Mouse (Mus musculus) ES-Bruce4 (cell line): ENCODE data around the gene Scn8a. TPM values are rescaled to one million over a fixed set of nuclear protein-coding genes. Genes with fewer than 3 reads are reported as not detected.

Experiments used
- H3K27ac ChIP-seq: 2 replicates; pipeline ENCODE4 v1.5.1; 2012; ENCODE audit warnings: low read length, inconsistent platforms; ENCODE audit not compliant: insufficient read depth
- H3K27me3 ChIP-seq: 2 replicates; pipeline ENCODE4 v1.6.1; 2012; ENCODE audit warnings: mild to moderate bottlenecking, low read length, inconsistent platforms; ENCODE audit not compliant: control insufficient read depth, poor library complexity, insufficient read depth, severe bottlenecking
- H3K36me3 ChIP-seq: 2 replicates; pipeline ENCODE4 v1.6.1; 2012; ENCODE audit warnings: inconsistent platforms, mild to moderate bottlenecking, low read length, moderate library complexity; ENCODE audit not compliant: control insufficient read depth, poor library complexity, insufficient read depth, severe bottlenecking
- H3K4me1 ChIP-seq: one replicate; pipeline ENCODE4 v1.8.1; 2011; ENCODE audit warnings: low read length; ENCODE audit not compliant: control insufficient read depth, insufficient read depth
- H3K4me3 ChIP-seq: 2 replicates; pipeline ENCODE4 v1.5.1; 2011; ENCODE audit warnings: low read depth, mild to moderate bottlenecking, low read length
- H3K9ac ChIP-seq: 2 replicates; pipeline ENCODE4 v1.6.1; 2012; ENCODE audit warnings: low read depth, mild to moderate bottlenecking, inconsistent platforms; ENCODE audit not compliant: poor library complexity, severe bottlenecking
- H3K9me3 ChIP-seq: replicated peaks from 2 replicates; pipeline ENCODE4 v1.6.1; 2012; ENCODE audit warnings: mild to moderate bottlenecking, low read length, inconsistent platforms; ENCODE audit not compliant: control insufficient read depth, poor library complexity, insufficient read depth, severe bottlenecking
- CTCF ChIP-seq: IDR thresholded peaks from one replicate; pipeline ENCODE4 v1.8.1; 2011; ENCODE audit warnings: low read depth, low read length
- EP300 ChIP-seq: IDR thresholded peaks from 2 replicates; pipeline ENCODE4 v1.6.1; 2011; ENCODE audit warnings: low read depth, low read length; ENCODE audit not compliant: insufficient read depth
- POLR2A ChIP-seq: IDR thresholded peaks from one replicate; pipeline ENCODE4 v1.8.1; 2011; ENCODE audit warnings: low read length; ENCODE audit not compliant: insufficient read depth
- polyA plus RNA-seq: library from polyadenylated mRNA; stranded (reverse); fragments of >200 nt; gene quantifications from 2 replicates; pipeline ENCODE4 v1.2.4, GENCODE M21; 2011; ENCODE audit warnings: low read depth; ENCODE audit not compliant: missing spikeins, insufficient read depth, insufficient read length

Gene Scn8a
- polyA plus RNA-seq, 1 experiment: 8.9 TPM

DNA sequence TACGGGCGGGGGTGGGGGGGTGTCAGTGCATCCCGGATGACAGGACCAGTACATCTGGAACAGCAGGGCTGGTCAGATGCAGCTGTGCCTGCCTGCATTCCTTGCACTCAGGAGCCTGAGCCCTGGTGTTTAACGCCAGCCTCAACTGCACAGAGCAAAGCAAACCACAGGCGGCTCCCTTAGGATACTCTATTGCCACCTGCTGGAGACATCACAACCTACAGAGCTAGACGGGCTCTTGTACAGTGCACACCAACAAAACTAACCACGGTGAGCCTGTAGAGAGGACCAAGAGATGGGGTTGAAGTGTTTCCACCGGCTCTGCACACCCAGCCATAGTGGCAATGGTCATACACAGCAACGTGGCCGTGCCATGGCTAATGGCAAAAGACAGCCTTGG is 186.6 kb downstream of the Scn8a start:
- TF ChIP-seq EP300: no peak
- peak; percentile 48 for TF ChIP-seq CTCF
- H3K27ac ChIP-seq: no peak overlapping the region
- no peaks in the 10 kb centered on the region for H3K9me3 ChIP-seq
- no peak overlapping the region for H3K4me3 ChIP-seq
- H3K4me1 ChIP-seq: no peaks in the 10 kb centered on the region
- peaks cover 13% of the 10 kb centered on the region for H3K27me3 ChIP-seq
- H3K36me3 ChIP-seq: no peaks in the 10 kb centered on the region
- no peak overlapping the region for H3K9ac ChIP-seq

DNA sequence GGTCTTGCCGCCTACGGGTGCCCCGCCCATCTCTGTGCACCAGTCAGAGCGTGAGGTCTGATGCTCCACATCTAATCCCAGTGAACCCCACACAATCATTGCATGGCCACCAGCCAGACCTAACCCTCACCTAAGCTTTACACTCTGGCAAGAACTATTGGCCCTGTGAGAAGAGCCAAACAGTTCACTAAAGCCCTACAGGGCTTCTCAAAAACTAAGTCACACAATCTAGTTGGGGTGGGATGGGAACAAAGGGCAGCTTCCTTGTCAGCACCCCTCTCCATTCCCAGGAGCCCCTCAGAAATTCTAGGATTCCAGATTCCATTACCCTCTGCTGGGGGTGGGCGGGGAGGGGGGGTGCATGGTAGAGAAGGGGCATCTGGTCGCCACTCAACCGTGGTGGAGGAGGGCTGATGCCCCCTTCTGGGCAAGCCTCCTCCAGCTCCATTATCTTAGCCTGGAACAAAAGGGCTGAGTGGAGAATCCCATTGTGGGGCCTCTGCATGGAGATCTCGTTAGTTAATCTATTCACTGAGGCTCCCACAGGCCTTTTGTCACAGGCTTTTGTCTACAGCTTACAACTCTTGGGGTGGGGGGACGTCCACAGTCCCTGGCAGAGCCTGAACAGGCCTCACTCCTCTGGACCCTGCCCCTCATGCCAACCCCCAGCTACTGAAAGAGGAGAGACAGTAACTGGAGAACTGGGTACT is 190.1 kb downstream of the Scn8a start:
- no peaks in the 10 kb centered on the region for H3K4me1 ChIP-seq

DNA sequence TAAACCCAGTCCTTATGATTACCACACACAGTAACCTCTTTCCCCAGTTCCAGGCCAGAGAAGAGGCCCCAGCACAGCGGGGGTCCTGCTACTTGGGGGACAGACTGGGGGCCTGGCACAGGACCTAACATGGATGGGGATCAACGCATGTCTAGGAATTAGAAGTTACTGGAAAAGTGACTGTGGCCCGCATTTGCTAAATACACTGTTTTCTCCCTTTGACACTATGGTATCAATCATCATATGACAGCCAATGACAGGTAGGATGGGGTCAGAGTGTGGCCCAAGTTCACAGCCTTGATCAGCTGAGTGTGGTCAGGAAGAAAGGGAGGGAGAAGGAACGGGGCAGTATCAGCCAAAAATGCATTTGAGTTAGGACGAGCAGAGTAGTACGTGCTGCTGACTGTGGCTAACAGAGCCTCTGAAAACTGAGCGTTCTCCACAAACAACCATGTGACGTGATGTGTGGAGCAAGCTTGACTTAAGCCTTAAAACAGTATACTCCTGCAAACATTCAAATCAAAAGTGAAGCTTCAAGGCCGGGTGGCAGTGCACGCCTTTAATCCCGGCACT is 190.7 kb downstream of the Scn8a start:
- Histone ChIP-seq H3K27me3 (no peaks in the 10 kb centered on the region), H3K4me3 (no peak overlapping the region), H3K36me3 (no peaks in the 10 kb centered on the region), H3K9ac (no peak overlapping the region), H3K27ac (no peak overlapping the region), H3K9me3 (no peaks in the 10 kb centered on the region), H3K4me1 (no peaks in the 10 kb centered on the region)
- TF ChIP-seq EP300 (no peak), CTCF (no peak), POLR2A (no peak)

More for the DNA sequence above, 190.1 kb downstream of the Scn8a start:
- Histone ChIP-seq H3K27ac (no peak overlapping the region), H3K9me3 (no peaks in the 10 kb centered on the region), H3K9ac (no peak overlapping the region), H3K27me3 (no peaks in the 10 kb centered on the region), H3K4me3 (no peak overlapping the region), H3K36me3 (no peaks in the 10 kb centered on the region)
- no peak for TF ChIP-seq CTCF
- TF ChIP-seq EP300: no peak
- no peak for TF ChIP-seq POLR2A

GRCm38 (mm10) chr15:101065069-101065468 is 195.4 kb downstream of the Scn8a start:
- Histone ChIP-seq H3K27me3 (no peaks in the 10 kb centered on the region), H3K36me3 (no peaks in the 10 kb centered on the region), H3K4me3 (no peak overlapping the region), H3K9ac (no peak overlapping the region), H3K9me3 (no peaks in the 10 kb centered on the region), H3K4me1 (peaks cover 7% of the 10 kb centered on the region), H3K27ac (no peak overlapping the region)
- no peak for TF ChIP-seq POLR2A
- TF ChIP-seq CTCF: no peak
- no peak for TF ChIP-seq EP300

- H3K27ac ChIP-seq: no peak overlapping the region
- no peak overlapping the region for H3K9ac ChIP-seq
Measured at GRCm38 (mm10) chr15:101066364-101066847, 196.7 kb downstream of the Scn8a start.

GRCm38 (mm10) chr15:101066920-101067696 is 197.4 kb downstream of the Scn8a start:
- H3K4me1 ChIP-seq: peaks cover 10% of the 10 kb centered on the region
- H3K4me3 ChIP-seq: no peak overlapping the region
- TF ChIP-seq CTCF (no peak), POLR2A (no peak), EP300 (no peak)
- no peaks in the 10 kb centered on the region for H3K27me3 ChIP-seq
- no peak overlapping the region for H3K27ac ChIP-seq
- no peak overlapping the region for H3K9ac ChIP-seq
- H3K9me3 ChIP-seq: no peaks in the 10 kb centered on the region
- no peaks in the 10 kb centered on the region for H3K36me3 ChIP-seq

More at GRCm38 (mm10) chr15:101066364-101066847, 196.7 kb downstream of the Scn8a start:
- Histone ChIP-seq H3K4me3 (no peak overlapping the region), H3K4me1 (peaks cover 10% of the 10 kb centered on the region), H3K9me3 (no peaks in the 10 kb centered on the region), H3K27me3 (no peaks in the 10 kb centered on the region), H3K36me3 (no peaks in the 10 kb centered on the region)
- no peak for TF ChIP-seq CTCF
- TF ChIP-seq EP300: no peak
- TF ChIP-seq POLR2A: no peak
